ENCODE assay signal across 20 mouse cellular contexts in genomic region chr12:103644601-103645000, GRCm38 (mm10). TPM values are rescaled to one million over a fixed set of nuclear protein-coding genes. Genes with fewer than 3 reads are reported as not detected.
DNase-seq lines count a peak whose midpoint lies in the region; ATAC-seq and TF ChIP-seq lines count a peak whose summit lies in the region.
"Had no signal": no experiment of that assay in that cellular context is flagged by ENCODE, and none has a peak within 500 bp of the region (broad histone marks: within the 10 kb centered on the region; RNA-seq: fewer than 3 reads in every experiment).

No protein-coding gene starts in this region.

- no peaks in the 10 kb centered on the region for H3K9me3 ChIP-seq in liver, embryonic 11.5 days (ENCODE audit: control insufficient read depth, low read length)
- no peaks in the 10 kb centered on the region for H3K9me3 ChIP-seq in liver, postnatal 0 days (ENCODE audit: low read length)
- no peaks in the 10 kb centered on the region for H3K9me3 ChIP-seq in embryonic facial prominence, embryonic 12.5 days
- no peaks in the 10 kb centered on the region for H3K9me3 ChIP-seq in embryonic facial prominence, embryonic 14.5 days (ENCODE audit: control insufficient read depth, low read length)
- H3K9me3 ChIP-seq in forebrain, embryonic 12.5 days: no peaks in the 10 kb centered on the region
- H3K9me3 ChIP-seq: forebrain, embryonic 13.5 days; heart, embryonic 15.5 days; hindbrain, embryonic 13.5 days had no signal

- H3K4me2 ChIP-seq in liver, embryonic 11.5 days: no peak overlapping the region
- H3K4me2 ChIP-seq in liver, postnatal 0 days (ENCODE audit: low read depth, low read length): no peak overlapping the region
- no peak overlapping the region for H3K4me2 ChIP-seq in embryonic facial prominence, embryonic 12.5 days (replicated peaks)
- no peak overlapping the region for H3K4me2 ChIP-seq in embryonic facial prominence, embryonic 14.5 days (ENCODE audit: low read depth, low read length)
- no peak overlapping the region for H3K4me2 ChIP-seq in forebrain, embryonic 12.5 days
- H3K4me2 ChIP-seq: forebrain, embryonic 13.5 days; heart, embryonic 11.5 days; heart, embryonic 15.5 days; hindbrain, embryonic 13.5 days had no signal

- 37% methylated on average over 5 of the region's 5 CpGs for WGBS in liver, embryonic 11.5 days
- WGBS in liver, postnatal 0 days (ENCODE audit: insufficient replicate concordance): 30% methylated on average over 5 of the region's 5 CpGs
- 23% methylated on average over 5 of the region's 5 CpGs for WGBS in embryonic facial prominence, embryonic 12.5 days
- WGBS in embryonic facial prominence, embryonic 14.5 days: 13% methylated on average over 5 of the region's 5 CpGs
- WGBS in forebrain, embryonic 12.5 days: 41% methylated on average over 5 of the region's 5 CpGs

- H3K4me1 ChIP-seq in liver, embryonic 11.5 days (replicated peaks; ENCODE audit: control insufficient read depth, insufficient read depth, low read length): no peaks in the 10 kb centered on the region
- no peaks in the 10 kb centered on the region for H3K4me1 ChIP-seq in liver, postnatal 0 days (ENCODE audit: insufficient read depth)
- H3K4me1 ChIP-seq in embryonic facial prominence, embryonic 12.5 days: no peaks in the 10 kb centered on the region; the same call in 1 of the 2 replicates
- H3K4me1 ChIP-seq in embryonic facial prominence, embryonic 14.5 days (ENCODE audit: control insufficient read depth, insufficient read depth, low read length): peaks cover 6% of the 10 kb centered on the region; the same call in 1 of the 2 replicates
- H3K4me1 ChIP-seq in forebrain, embryonic 12.5 days: no peaks in the 10 kb centered on the region
- H3K4me1 ChIP-seq: forebrain, embryonic 13.5 days; heart, embryonic 15.5 days; hindbrain, embryonic 13.5 days had no signal

- no peak overlapping the region for H3K4me3 ChIP-seq in liver, embryonic 11.5 days (ENCODE audit: low read depth, low read length)
- no peak overlapping the region for H3K4me3 ChIP-seq in liver, postnatal 0 days (ENCODE audit: low read depth, low read length)
- H3K4me3 ChIP-seq in embryonic facial prominence, embryonic 12.5 days: no peak overlapping the region
- H3K4me3 ChIP-seq in embryonic facial prominence, embryonic 14.5 days (ENCODE audit: low read depth, low read length): no peak overlapping the region
- no peak overlapping the region for H3K4me3 ChIP-seq in forebrain, embryonic 12.5 days (replicated peaks)
- H3K4me3 ChIP-seq: forebrain, embryonic 13.5 days; heart, adult 2 months; heart, embryonic 15.5 days; hindbrain, embryonic 13.5 days had no signal

- H3K27me3 ChIP-seq in liver, embryonic 11.5 days (replicated peaks; ENCODE audit: control insufficient read depth, insufficient read depth, low read length): no peaks in the 10 kb centered on the region
- H3K27me3 ChIP-seq in liver, postnatal 0 days (ENCODE audit: insufficient read depth, low read length): no peaks in the 10 kb centered on the region
- no peaks in the 10 kb centered on the region for H3K27me3 ChIP-seq in embryonic facial prominence, embryonic 12.5 days
- H3K27me3 ChIP-seq in embryonic facial prominence, embryonic 14.5 days (replicated peaks; ENCODE audit: control insufficient read depth, insufficient read depth, low read length): no peaks in the 10 kb centered on the region
- H3K27me3 ChIP-seq in forebrain, embryonic 12.5 days: no peaks in the 10 kb centered on the region
- H3K27me3 ChIP-seq: forebrain, embryonic 13.5 days; heart, embryonic 15.5 days; hindbrain, embryonic 13.5 days had no signal

- H3K27ac ChIP-seq in liver, embryonic 11.5 days (ENCODE audit: low read depth, low read length): no peak overlapping the region
- no peak overlapping the region for H3K27ac ChIP-seq in liver, postnatal 0 days (ENCODE audit: low read depth)
- H3K27ac ChIP-seq in embryonic facial prominence, embryonic 12.5 days: 0 out of 2 replicates have a peak overlapping the region, but pooled peaks have one; percentile 50
- peak overlapping the region; percentile 65 for H3K27ac ChIP-seq in embryonic facial prominence, embryonic 14.5 days (replicated peaks; ENCODE audit: low read depth, low read length)
- H3K27ac ChIP-seq in forebrain, embryonic 12.5 days: no peak overlapping the region
- H3K27ac ChIP-seq: forebrain, embryonic 13.5 days; heart, adult 2 months; heart, embryonic 15.5 days; hindbrain, embryonic 13.5 days; hindbrain, postnatal 0 days had no signal

- TF ChIP-seq EP300 in liver, postnatal 0 days (IDR thresholded peaks at IDR 0.05; ENCODE audit: low read depth): no peak

- DNase-seq in liver, embryonic 11.5 days (ENCODE audit: low spot score): peak; percentile 20
- no peak for DNase-seq in liver, postnatal 0 days
- DNase-seq in embryonic facial prominence, embryonic 14.5 days (ENCODE audit: low spot score): peak; percentile 78
- DNase-seq in kidney, postnatal 14 days: no peak
- DNase-seq: adrenal gland, adult 8-10 months; adrenal gland, postnatal 36 days; cerebellum, adult 2 months; cerebellum, postnatal 10 days; forebrain, postnatal 0 days; gastrocnemius, postnatal 14 days; heart, adult 2 months; heart, postnatal 14 days had no signal

- TF ChIP-seq CTCF in liver, postnatal 0 days (IDR thresholded peaks at IDR 0.05; ENCODE audit: low read depth): no peak

- H3K36me3 ChIP-seq in liver, embryonic 11.5 days (ENCODE audit: control insufficient read depth, insufficient read depth, low read length): no peaks in the 10 kb centered on the region
- no peaks in the 10 kb centered on the region for H3K36me3 ChIP-seq in liver, postnatal 0 days (replicated peaks; ENCODE audit: insufficient read depth, low read length)
- H3K36me3 ChIP-seq in embryonic facial prominence, embryonic 12.5 days: no peaks in the 10 kb centered on the region
- no peaks in the 10 kb centered on the region for H3K36me3 ChIP-seq in embryonic facial prominence, embryonic 14.5 days (ENCODE audit: control insufficient read depth, insufficient read depth, low read length)
- H3K36me3 ChIP-seq in forebrain, embryonic 12.5 days (replicated peaks): no peaks in the 10 kb centered on the region
- H3K36me3 ChIP-seq: heart, embryonic 15.5 days; hindbrain, embryonic 13.5 days had no signal

- no peak for ATAC-seq in liver, embryonic 11.5 days (replicated peaks; ENCODE audit: low FRiP score)
- ATAC-seq in liver, postnatal 0 days: no peak
- no peak for ATAC-seq in embryonic facial prominence, embryonic 12.5 days (ENCODE audit: insufficient number of reproducible peaks, insufficient read depth, low FRiP score, low TSS enrichment)
- ATAC-seq in embryonic facial prominence, embryonic 14.5 days (ENCODE audit: low read depth): no peak
- ATAC-seq in forebrain, embryonic 12.5 days (ENCODE audit: low FRiP score): no peak
- ATAC-seq: forebrain, embryonic 13.5 days; forebrain, postnatal 0 days; hindbrain, postnatal 0 days had no signal

- H3K9ac ChIP-seq in liver, embryonic 11.5 days (ENCODE audit: low read depth, low read length): no peak overlapping the region
- H3K9ac ChIP-seq in liver, postnatal 0 days (replicated peaks): no peak overlapping the region
- no peak overlapping the region for H3K9ac ChIP-seq in embryonic facial prominence, embryonic 12.5 days
- no peak overlapping the region for H3K9ac ChIP-seq in embryonic facial prominence, embryonic 14.5 days (ENCODE audit: low read depth, low read length)
- H3K9ac ChIP-seq in forebrain, embryonic 12.5 days: no peak overlapping the region
- H3K9ac ChIP-seq: forebrain, embryonic 13.5 days; forebrain, postnatal 0 days; heart, embryonic 15.5 days; hindbrain, embryonic 13.5 days had no signal

RNA-seq across cellular contexts. Expression of gene Serpina6, which starts 12.4 kb away (rescaled TPM):
- 847 and 933 TPM in 2 replicates for polyA plus RNA-seq in liver, embryonic 11.5 days (2014; fragmentation: Nextera tagmentation; extraction: Ambion mirVana)
- 5.8 and 10.0 TPM in 2 replicates for polyA plus RNA-seq in liver, postnatal 0 days (2015; fragmentation: Nextera tagmentation; extraction: Ambion mirVana)
- polyA plus RNA-seq in embryonic facial prominence, embryonic 12.5 days (2016; fragmentation: Nextera tagmentation; extraction: Ambion mirVana): 0.46 and 0.55 TPM in 2 replicates
- polyA plus RNA-seq in embryonic facial prominence, embryonic 14.5 days (2014; fragmentation: Nextera tagmentation; extraction: Ambion mirVana): 0.24 and 0.25 TPM in 2 replicates
- not detected in 2 replicates for polyA plus RNA-seq in forebrain, embryonic 12.5 days (2016; fragmentation: Nextera tagmentation; extraction: Ambion mirVana)
- polyA plus RNA-seq: cerebellum, adult 2 months; forebrain, embryonic 13.5 days; forebrain, postnatal 0 days; heart, adult 2 months; hindbrain, embryonic 13.5 days; hindbrain, postnatal 0 days had no signal

RNA-seq across cellular contexts. Expression of gene Serpina10, which starts 13.4 kb away (rescaled TPM):
- 21.2 and 21.8 TPM in 2 replicates for polyA plus RNA-seq in liver, embryonic 11.5 days (2014; fragmentation: Nextera tagmentation; extraction: Ambion mirVana)
- polyA plus RNA-seq in liver, postnatal 0 days (2015; fragmentation: Nextera tagmentation; extraction: Ambion mirVana): 46.3 and 47.6 TPM in 2 replicates
- polyA plus RNA-seq in embryonic facial prominence, embryonic 12.5 days (2016; fragmentation: Nextera tagmentation; extraction: Ambion mirVana): not detected in 2 replicates
- polyA plus RNA-seq in embryonic facial prominence, embryonic 14.5 days (2014; fragmentation: Nextera tagmentation; extraction: Ambion mirVana): not detected in 2 replicates
- polyA plus RNA-seq in forebrain, embryonic 12.5 days (2016; fragmentation: Nextera tagmentation; extraction: Ambion mirVana): not detected in 2 replicates
- polyA plus RNA-seq: cerebellum, adult 2 months; forebrain, embryonic 13.5 days; gonadal fat pad, adult 2 months; heart, adult 2 months; heart, embryonic 15.5 days; hindbrain, embryonic 13.5 days had no signal

RNA-seq across cellular contexts. Expression of gene Serpina16, which starts 31.3 kb away (rescaled TPM):
- polyA plus RNA-seq in liver, embryonic 11.5 days (2014; fragmentation: Nextera tagmentation; extraction: Ambion mirVana): not detected in 2 replicates
- polyA plus RNA-seq in liver, postnatal 0 days (2015; fragmentation: Nextera tagmentation; extraction: Ambion mirVana): not detected in 2 replicates
- not detected in 2 replicates for polyA plus RNA-seq in embryonic facial prominence, embryonic 12.5 days (2016; fragmentation: Nextera tagmentation; extraction: Ambion mirVana)
- not detected in 2 replicates for polyA plus RNA-seq in embryonic facial prominence, embryonic 14.5 days (2014; fragmentation: Nextera tagmentation; extraction: Ambion mirVana)
- polyA plus RNA-seq in forebrain, embryonic 12.5 days (2016; fragmentation: Nextera tagmentation; extraction: Ambion mirVana): not detected in 2 replicates
- polyA plus RNA-seq: cerebellum, adult 2 months; forebrain, embryonic 13.5 days; forebrain, postnatal 0 days; heart, adult 2 months; heart, embryonic 11.5 days; heart, embryonic 15.5 days; hindbrain, embryonic 13.5 days; hindbrain, postnatal 0 days had no signal

RNA-seq across cellular contexts. Expression of gene Serpina1f, which starts 50.7 kb away (rescaled TPM):
- polyA plus RNA-seq in liver, embryonic 11.5 days (2014; fragmentation: Nextera tagmentation; extraction: Ambion mirVana): 0.16 and 0.17 TPM in 2 replicates
- polyA plus RNA-seq in liver, postnatal 0 days (2015; fragmentation: Nextera tagmentation; extraction: Ambion mirVana): not detected in 2 replicates
- polyA plus RNA-seq in embryonic facial prominence, embryonic 12.5 days (2016; fragmentation: Nextera tagmentation; extraction: Ambion mirVana): not detected in 2 replicates
- polyA plus RNA-seq in embryonic facial prominence, embryonic 14.5 days (2014; fragmentation: Nextera tagmentation; extraction: Ambion mirVana): not detected in 2 replicates
- polyA plus RNA-seq in forebrain, embryonic 12.5 days (2016; fragmentation: Nextera tagmentation; extraction: Ambion mirVana): not detected in 2 replicates
- polyA plus RNA-seq: cerebellum, adult 2 months; forebrain, embryonic 13.5 days; forebrain, postnatal 0 days; heart, adult 2 months; heart, embryonic 11.5 days; heart, embryonic 15.5 days; hindbrain, embryonic 13.5 days; hindbrain, postnatal 0 days had no signal

Comparison
In these comparisons a context has a peak if more than half of its experiments do, and no peak if none do; other contexts are left out.
1. DNase-seq: peak in liver, embryonic 11.5 days (single experiment) and embryonic facial prominence, embryonic 14.5 days (single experiment); none in liver, postnatal 0 days (single experiment) and kidney, postnatal 14 days (single experiment).
2. RNA of gene Serpina6, which starts 12.4 kb away (polyA plus RNA-seq): 847 to 933 TPM in liver, embryonic 11.5 days; 5.8 to 10.0 TPM in liver, postnatal 0 days, 0.46 to 0.55 TPM in embryonic facial prominence, embryonic 12.5 days, 0.24 to 0.25 TPM in embryonic facial prominence, embryonic 14.5 days and not detected in forebrain, embryonic 12.5 days; every median in the first group is over 10 times any median in the second.
3. H3K27ac ChIP-seq: peak in embryonic facial prominence, embryonic 12.5 days (single experiment) and embryonic facial prominence, embryonic 14.5 days (single experiment); none in liver, embryonic 11.5 days (single experiment), liver, postnatal 0 days (single experiment) and forebrain, embryonic 12.5 days (single experiment).
4. RNA of gene Serpina10, which starts 13.4 kb away (polyA plus RNA-seq): 46.3 to 47.6 TPM in liver, postnatal 0 days and 21.2 to 21.8 TPM in liver, embryonic 11.5 days; not detected in embryonic facial prominence, embryonic 12.5 days, not detected in forebrain, embryonic 12.5 days and not detected in embryonic facial prominence, embryonic 14.5 days; every median in the first group is over 10 times any median in the second.